Mouse (Mus musculus) cerebellum, postnatal 14 days (tissue): Measurements from ENCODE around the gene Tmtc2.

Experiments
- DNase-seq, 2 experiments: peaks; one replicate each; pipeline ENCODE4 v3.0.0; 2021; ENCODE audit warnings: mixed read lengths in 2 of 2

Gene Tmtc2

GRCm38 (mm10) chr10:105402481-105402779 lies 171.8 kb downstream of the Tmtc2 start:
- DNase-seq: peak; percentile 35 to 53

GRCm38 (mm10) chr10:105401754-105402480 lies 172.3 kb downstream of the Tmtc2 start:
- peak; percentile 77 to 85 for DNase-seq

- DNase-seq: no peak
Observed at GRCm38 (mm10) chr10:105399316-105399715, 174.9 kb downstream of the Tmtc2 start.

- no peak for DNase-seq
Observed at GRCm38 (mm10) chr10:105384065-105384464, 190.2 kb downstream of the Tmtc2 start.

GRCm38 (mm10) chr10:105381705-105382104 lies 192.5 kb downstream of the Tmtc2 start:
- DNase-seq: no peak

GRCm38 (mm10) chr10:105381202-105381601 lies 193.0 kb downstream of the Tmtc2 start:
- no peak for DNase-seq

GRCm38 (mm10) chr10:105380584-105380983 lies 193.7 kb downstream of the Tmtc2 start:
- DNase-seq: no peak

GRCm38 (mm10) chr10:105377711-105378110 lies 196.5 kb downstream of the Tmtc2 start:
- no peak for DNase-seq

GRCm38 (mm10) chr10:105373265-105373664 lies 201.0 kb downstream of the Tmtc2 start:
- DNase-seq: peak in 1 of 2 experiments; percentile 50

- no peak for DNase-seq
Observed at GRCm38 (mm10) chr10:105368242-105368641, 206.0 kb downstream of the Tmtc2 start.

GRCm38 (mm10) chr10:105364480-105364879 lies 209.8 kb downstream of the Tmtc2 start:
- DNase-seq: no peak

GRCm38 (mm10) chr10:105350301-105350700 lies 223.9 kb downstream of the Tmtc2 start:
- DNase-seq: no peak

- DNase-seq: no peak
Observed at GRCm38 (mm10) chr10:105345920-105346319, 228.3 kb downstream of the Tmtc2 start.

- DNase-seq: no peak
Observed at GRCm38 (mm10) chr10:105332856-105333255, 241.4 kb downstream of the Tmtc2 start.

- no peak for DNase-seq
Observed at GRCm38 (mm10) chr10:105330327-105330726, 243.9 kb downstream of the Tmtc2 start.

- no peak for DNase-seq
Observed at GRCm38 (mm10) chr10:105323646-105324192, 250.5 kb downstream of the Tmtc2 start.

GRCm38 (mm10) chr10:105319299-105320057 lies 254.8 kb downstream of the Tmtc2 start:
- DNase-seq: no peak

GRCm38 (mm10) chr10:105318869-105319268 lies 255.4 kb downstream of the Tmtc2 start:
- DNase-seq: no peak

- DNase-seq: no peak
Observed at GRCm38 (mm10) chr10:105312986-105313385, 261.3 kb downstream of the Tmtc2 start.

- no peak for DNase-seq
Observed at GRCm38 (mm10) chr10:105297560-105297959, 276.7 kb downstream of the Tmtc2 start.

GRCm38 (mm10) chr10:105292961-105293360 lies 281.3 kb downstream of the Tmtc2 start:
- DNase-seq: no peak

GRCm38 (mm10) chr10:105288472-105288871 lies 285.8 kb downstream of the Tmtc2 start:
- no peak for DNase-seq

GRCm38 (mm10) chr10:105287575-105287974 lies 286.7 kb downstream of the Tmtc2 start:
- DNase-seq: no peak

GRCm38 (mm10) chr10:105287064-105287463 lies 287.2 kb downstream of the Tmtc2 start:
- peak; percentile 29 to 30 for DNase-seq
